Mouse (Mus musculus): Measurements from ENCODE around the gene Fibp. TPM values are rescaled to one million over a fixed set of nuclear protein-coding genes. Genes with fewer than 3 reads are reported as not detected.

Fibp gene
- total and polyA plus RNA-seq, 3 experiments, result 21.9 to 63.5 TPM; not detected in 1

GRCm38 (mm10) chr19:5451766-5452165 is 8.6 kb upstream of the Fibp start (continued):
- no peak for TF ChIP-seq CHD2 (IDR thresholded peaks at IDR 0.05; ENCODE audit: low read length)

GRCm38 (mm10) chr19:5455037-5455436 is 5.4 kb upstream of the Fibp start:
- Histone ChIP-seq H3K36me3 (ENCODE audit: control insufficient read depth in 1 of 2, insufficient read depth in 2 of 2, low read length in 2 of 2) (peaks cover 0 to 5% of the 10 kb centered on the region in 2 experiments; a peak in 2 of 4 replicates), H3K4me3 (ENCODE audit: control insufficient read depth in 1 of 2, insufficient read depth in 1 of 2, low read depth in 2 of 2, low read length in 2 of 2) (no peak overlapping the region), H3K4me1 (ENCODE audit: control insufficient read depth in 1 of 2, insufficient read depth in 2 of 2, low read length in 2 of 2) (peaks cover 0 to 29% of the 10 kb centered on the region in 2 experiments), H3K27ac (ENCODE audit: control insufficient read depth, low read depth, low read length) (no peak overlapping the region), H3K9ac (ENCODE audit: control insufficient read depth, low read depth, low read length, poor library complexity, severe bottlenecking) (no peak overlapping the region), H3K27me3 (ENCODE audit: control insufficient read depth in 1 of 2, insufficient read depth in 2 of 2, low read length in 2 of 2) (no peaks in the 10 kb centered on the region), H3K79me2 (ENCODE audit: control insufficient read depth, insufficient read depth, low read length, poor library complexity) (peaks cover 14% of the 10 kb centered on the region), H3K9me3 (replicated peaks; ENCODE audit: insufficient read depth, low read length) (no peaks in the 10 kb centered on the region)
- no peak for DNase-seq (ENCODE audit: low read depth, low spot score)
- TF ChIP-seq ZMIZ1 (IDR thresholded peaks at IDR 0.05; ENCODE audit: low read depth, low read length) (no peak), JUND (IDR thresholded peaks at IDR 0.05; ENCODE audit: low read depth, low read length) (no peak), ZNF384 (IDR thresholded peaks at IDR 0.05; ENCODE audit: low read depth, low read length) (no peak), MEF2A (IDR thresholded peaks at IDR 0.05; ENCODE audit: extremely low read depth, insufficient replicate concordance, low read depth, low read length, poor library complexity, severe bottlenecking) (no peak), UBTF (IDR thresholded peaks at IDR 0.05; ENCODE audit: borderline replicate concordance, insufficient read depth, low read depth, low read length) (no peak), SIN3A (IDR thresholded peaks at IDR 0.05; ENCODE audit: low read length) (no peak), CTCF (IDR thresholded peaks at IDR 0.05 in 2 of 3, conservative IDR thresholded peaks at IDR 0.05 in 1 of 3; ENCODE audit: control insufficient read depth in 1 of 3, insufficient read depth in 1 of 3, low read depth in 2 of 3, low read length in 3 of 3, poor library complexity in 1 of 3, severe bottlenecking in 1 of 3) (no peak), POLR2AphosphoS2 (IDR thresholded peaks at IDR 0.05; ENCODE audit: low read length) (no peak), EP300 (IDR thresholded peaks at IDR 0.05; ENCODE audit: low read depth in 1 of 2, low read length in 2 of 2) (no peak), TBP (IDR thresholded peaks at IDR 0.05; ENCODE audit: low read depth, low read length) (no peak), ZKSCAN1 (IDR thresholded peaks at IDR 0.05; ENCODE audit: low read depth, low read length) (no peak), SMC3 (IDR thresholded peaks at IDR 0.05; ENCODE audit: low read depth, low read length) (no peak), CHD2 (IDR thresholded peaks at IDR 0.05; ENCODE audit: low read length) (no peak), POLR2A (IDR thresholded peaks at IDR 0.05; ENCODE audit: control insufficient read depth in 1 of 2, insufficient read depth in 1 of 2, low read depth in 1 of 2, low read length in 2 of 2, poor library complexity in 1 of 2) (no peak), BHLHE40 (IDR thresholded peaks at IDR 0.05; ENCODE audit: borderline replicate concordance, low read depth, low read length) (no peak), NELFE (IDR thresholded peaks at IDR 0.05; ENCODE audit: low read depth, low read length) (no peak), MAX (IDR thresholded peaks at IDR 0.05; ENCODE audit: low read length) (no peak)

GRCm38 (mm10) chr19:5455568-5455967 is 4.8 kb upstream of the Fibp start:
- DNase-seq (ENCODE audit: low read depth, low spot score), result no peak
- Histone ChIP-seq H3K27ac (ENCODE audit: control insufficient read depth, low read depth, low read length) (no peak overlapping the region), H3K4me1 (ENCODE audit: control insufficient read depth in 1 of 2, insufficient read depth in 2 of 2, low read length in 2 of 2) (peaks cover 0 to 25% of the 10 kb centered on the region in 2 experiments), H3K9me3 (replicated peaks; ENCODE audit: insufficient read depth, low read length) (no peaks in the 10 kb centered on the region), H3K4me3 (ENCODE audit: control insufficient read depth in 1 of 2, insufficient read depth in 1 of 2, low read depth in 2 of 2, low read length in 2 of 2) (no peak overlapping the region), H3K36me3 (ENCODE audit: control insufficient read depth in 1 of 2, insufficient read depth in 2 of 2, low read length in 2 of 2) (peaks cover 0 to 5% of the 10 kb centered on the region in 2 experiments; a peak in 2 of 4 replicates), H3K27me3 (ENCODE audit: control insufficient read depth in 1 of 2, insufficient read depth in 2 of 2, low read length in 2 of 2) (no peaks in the 10 kb centered on the region), H3K9ac (ENCODE audit: control insufficient read depth, low read depth, low read length, poor library complexity, severe bottlenecking) (no peak overlapping the region), H3K79me2 (ENCODE audit: control insufficient read depth, insufficient read depth, low read length, poor library complexity) (peaks cover 15% of the 10 kb centered on the region)
- TF ChIP-seq JUND (IDR thresholded peaks at IDR 0.05; ENCODE audit: low read depth, low read length), result no peak
- no peak for TF ChIP-seq SIN3A (IDR thresholded peaks at IDR 0.05; ENCODE audit: low read length)
- TF ChIP-seq GABPA (IDR thresholded peaks at IDR 0.05; ENCODE audit: low read depth, low read length), result no peak
- no peak for TF ChIP-seq ZC3H11A (IDR thresholded peaks at IDR 0.05; ENCODE audit: low read depth, low read length)
- TF ChIP-seq ZNF384 (IDR thresholded peaks at IDR 0.05; ENCODE audit: low read depth, low read length), result no peak
